Comparison of ENCODE assay signal across 26 mouse cellular contexts in the genomic region with DNA sequence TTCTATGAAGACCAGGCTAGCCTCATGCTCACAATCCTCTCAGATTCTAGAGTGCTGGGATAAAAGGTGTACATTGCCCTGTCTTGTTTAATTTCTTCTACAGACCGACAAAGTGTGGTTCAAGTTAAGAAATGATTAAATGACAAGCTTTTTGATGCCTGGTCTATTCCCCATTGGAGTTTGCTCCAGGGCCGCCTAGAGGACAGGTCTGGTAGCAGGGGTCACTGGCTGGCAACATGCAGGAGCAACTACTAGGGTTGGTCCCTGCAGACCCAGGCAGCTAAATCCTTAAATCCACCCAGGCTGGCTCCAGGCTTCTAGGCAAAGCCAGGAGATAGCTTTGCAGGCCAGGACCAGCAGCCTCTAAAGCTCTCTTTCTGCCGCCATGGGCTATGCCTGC. TPM values are rescaled to one million over a fixed set of nuclear protein-coding genes. Genes with fewer than 3 reads are reported as not detected.
A peak's percentile ranks its signal among the peaks of the same experiment; 100 is the strongest.
DNase-seq lines count a peak whose midpoint lies in the region; ATAC-seq lines count a peak whose summit lies in the region.
"Had no signal": no experiment of that assay in that cellular context is flagged by ENCODE, and none has a peak within 500 bp of the region (broad histone marks: within the 10 kb centered on the region; RNA-seq: fewer than 3 reads in every experiment).

No protein-coding gene starts in this region.

- H3K4me2 ChIP-seq in neural tube, embryonic 13.5 days = no peak overlapping the region
- no peak overlapping the region for H3K4me2 ChIP-seq in neural tube, embryonic 15.5 days
- H3K4me2 ChIP-seq: embryonic facial prominence, embryonic 13.5 days; forebrain, embryonic 12.5 days; forebrain, embryonic 15.5 days; heart, embryonic 12.5 days; heart, embryonic 15.5 days; hindbrain, embryonic 13.5 days had no signal

- peak; percentile 71 to 75 for DNase-seq in kidney, adult 8-10 months
- no peak for DNase-seq in kidney, adult 18-20 months
- DNase-seq in kidney, postnatal 14 days = peak; percentile 63
- no peak for DNase-seq in right cerebral cortex, adult 2 months (ENCODE audit: low spot score in 2 of 2)
- no peak for DNase-seq in limb, embryonic 10.5 days (ENCODE audit: low spot score)
- DNase-seq: adrenal gland, adult 2 months; adrenal gland, postnatal 14 days; cerebellum, adult 11 months; cerebellum, adult 2 months; cerebellum, adult 9-11 months; cerebellum, postnatal 25 days; gastrocnemius, postnatal 25 days; heart, adult 18-20 months; heart, postnatal 10 days; heart, postnatal 36 days had no signal

- peaks cover 18% of the 10 kb centered on the region for H3K4me1 ChIP-seq in neural tube, embryonic 13.5 days (replicated peaks)
- H3K4me1 ChIP-seq in neural tube, embryonic 15.5 days = peaks cover 8% of the 10 kb centered on the region; the same call in 1 of the 2 replicates
- H3K4me1 ChIP-seq in limb, embryonic 10.5 days = peaks cover 27% of the 10 kb centered on the region
- H3K4me1 ChIP-seq: forebrain, embryonic 15.5 days had no signal

- H3K9me3 ChIP-seq in neural tube, embryonic 13.5 days = no peaks in the 10 kb centered on the region
- H3K9me3 ChIP-seq in neural tube, embryonic 15.5 days (replicated peaks) = no peaks in the 10 kb centered on the region
- no peaks in the 10 kb centered on the region for H3K9me3 ChIP-seq in limb, embryonic 10.5 days (replicated peaks)
- H3K9me3 ChIP-seq: embryonic facial prominence, embryonic 13.5 days; forebrain, embryonic 12.5 days; forebrain, embryonic 15.5 days; heart, embryonic 12.5 days; heart, embryonic 15.5 days; hindbrain, embryonic 10.5 days; hindbrain, embryonic 13.5 days had no signal

- no peak overlapping the region for H3K4me3 ChIP-seq in neural tube, embryonic 13.5 days
- no peak overlapping the region for H3K4me3 ChIP-seq in neural tube, embryonic 15.5 days (replicated peaks)
- no peak overlapping the region for H3K4me3 ChIP-seq in limb, embryonic 10.5 days
- H3K4me3 ChIP-seq: embryonic facial prominence, embryonic 13.5 days; erythroblast, embryonic 14.5 days; forebrain, embryonic 12.5 days; forebrain, embryonic 15.5 days; heart, embryonic 12.5 days; heart, embryonic 15.5 days; hindbrain, embryonic 10.5 days; hindbrain, embryonic 13.5 days had no signal

- H3K27me3 ChIP-seq in neural tube, embryonic 13.5 days = no peaks in the 10 kb centered on the region
- H3K27me3 ChIP-seq in neural tube, embryonic 15.5 days (replicated peaks) = no peaks in the 10 kb centered on the region
- no peaks in the 10 kb centered on the region for H3K27me3 ChIP-seq in limb, embryonic 10.5 days (ENCODE audit: low read depth, poor library complexity, severe bottlenecking)
- H3K27me3 ChIP-seq: embryonic facial prominence, embryonic 13.5 days; forebrain, embryonic 12.5 days; forebrain, embryonic 15.5 days; heart, embryonic 12.5 days; heart, embryonic 15.5 days; hindbrain, embryonic 13.5 days had no signal

- H3K36me3 ChIP-seq in neural tube, embryonic 13.5 days = peaks cover 84% of the 10 kb centered on the region
- H3K36me3 ChIP-seq in neural tube, embryonic 15.5 days = peaks cover 28% of the 10 kb centered on the region
- H3K36me3 ChIP-seq in limb, embryonic 10.5 days = peaks cover 91% of the 10 kb centered on the region

- ATAC-seq in neural tube, embryonic 13.5 days (ENCODE audit: low read depth) = no peak
- ATAC-seq in neural tube, embryonic 15.5 days (ENCODE audit: low FRiP score) = no peak
- ATAC-seq: CD4-positive, CD25-positive, alpha-beta regulatory T cell, adult 4 months; forebrain, embryonic 15.5 days had no signal

- 0 out of 2 replicates have a peak overlapping the region, but pooled peaks have one; percentile 14 for H3K27ac ChIP-seq in neural tube, embryonic 13.5 days (replicated peaks)
- H3K27ac ChIP-seq in neural tube, embryonic 15.5 days (replicated peaks) = no peak overlapping the region
- no peak overlapping the region for H3K27ac ChIP-seq in limb, embryonic 10.5 days
- H3K27ac ChIP-seq: embryonic facial prominence, embryonic 13.5 days; forebrain, embryonic 12.5 days; forebrain, embryonic 15.5 days; heart, embryonic 15.5 days; hindbrain, embryonic 10.5 days; hindbrain, embryonic 13.5 days had no signal

- WGBS in neural tube, embryonic 13.5 days = 85% methylated on average over 3 of the region's 3 CpGs
- 90% methylated on average over 3 of the region's 3 CpGs for WGBS in neural tube, embryonic 15.5 days
- WGBS in limb, embryonic 10.5 days = 83% methylated on average over 3 of the region's 3 CpGs

- no peak overlapping the region for H3K9ac ChIP-seq in neural tube, embryonic 13.5 days
- no peak overlapping the region for H3K9ac ChIP-seq in neural tube, embryonic 15.5 days (replicated peaks)
- H3K9ac ChIP-seq: embryonic facial prominence, embryonic 13.5 days; forebrain, embryonic 12.5 days; forebrain, embryonic 15.5 days; heart, embryonic 12.5 days; heart, embryonic 15.5 days; hindbrain, embryonic 13.5 days had no signal

RNA-seq across cellular contexts. Expression of gene Sec16a, which starts 18.0 kb away (rescaled TPM):
- 18.4 and 20.7 TPM in 2 replicates for polyA plus RNA-seq in neural tube, embryonic 13.5 days (2015; fragmentation: Nextera tagmentation; extraction: Ambion mirVana)
- 16.7 and 17.2 TPM in 2 replicates for polyA plus RNA-seq in neural tube, embryonic 15.5 days (2015; fragmentation: Nextera tagmentation; extraction: Ambion mirVana)
- 29.4 and 37.1 TPM in 2 replicates for polyA plus RNA-seq in limb, embryonic 10.5 days (2016; fragmentation: Nextera tagmentation; extraction: Ambion mirVana)

RNA-seq across cellular contexts. Expression of gene Notch1, which starts 53.5 kb away (rescaled TPM):
- 19.3 and 20.5 TPM in 2 replicates for polyA plus RNA-seq in neural tube, embryonic 13.5 days (2015; fragmentation: Nextera tagmentation; extraction: Ambion mirVana)
- 11.7 and 22.6 TPM in 2 replicates for polyA plus RNA-seq in neural tube, embryonic 15.5 days (2015; fragmentation: Nextera tagmentation; extraction: Ambion mirVana)
- polyA plus RNA-seq in limb, embryonic 10.5 days (2016; fragmentation: Nextera tagmentation; extraction: Ambion mirVana) = 8.5 and 11.8 TPM in 2 replicates

RNA-seq across cellular contexts. Expression of gene Inpp5e, which starts 54.0 kb away (rescaled TPM):
- polyA plus RNA-seq in neural tube, embryonic 13.5 days (2015; fragmentation: Nextera tagmentation; extraction: Ambion mirVana) = 24.6 and 25.5 TPM in 2 replicates
- polyA plus RNA-seq in neural tube, embryonic 15.5 days (2015; fragmentation: Nextera tagmentation; extraction: Ambion mirVana) = 23.4 and 23.9 TPM in 2 replicates
- polyA plus RNA-seq in limb, embryonic 10.5 days (2016; fragmentation: Nextera tagmentation; extraction: Ambion mirVana) = 30.6 and 35.3 TPM in 2 replicates

Comparison
In these comparisons a context has a peak if more than half of its experiments do, and no peak if none do; other contexts are left out.
1. DNase-seq: peak in kidney, adult 8-10 months (2 of 2) and kidney, postnatal 14 days (single experiment); none in kidney, adult 18-20 months (single experiment), right cerebral cortex, adult 2 months (0 of 2) and limb, embryonic 10.5 days (single experiment).